Mouse (Mus musculus): ENCODE measurements around the gene Fnbp1.

Gene Fnbp1

GRCm38 (mm10) chr2:31147054-31147453, 5.2 kb upstream of the Fnbp1 start:
- DNase-seq: no peak

GRCm38 (mm10) chr2:31144901-31145300, 3.1 kb upstream of the Fnbp1 start:
- no peak for DNase-seq

- no peak for DNase-seq
Observed at GRCm38 (mm10) chr2:31143768-31144695, 2.2 kb upstream of the Fnbp1 start.

GRCm38 (mm10) chr2:31143326-31143725, 1.5 kb upstream of the Fnbp1 start:
- no peak for DNase-seq

- DNase-seq: no peak
Observed at GRCm38 (mm10) chr2:31142505-31142904, 697 bp upstream of the Fnbp1 start.

GRCm38 (mm10) chr2:31141074-31141866, 538 bp downstream of the Fnbp1 start:
- no peak for DNase-seq

- no peak for DNase-seq
Observed at GRCm38 (mm10) chr2:31140772-31141073, 1.1 kb downstream of the Fnbp1 start.

- no peak for DNase-seq
Observed at GRCm38 (mm10) chr2:31139991-31140771, 1.6 kb downstream of the Fnbp1 start.

- DNase-seq: no peak
Observed at GRCm38 (mm10) chr2:31139174-31139632, 2.6 kb downstream of the Fnbp1 start.

GRCm38 (mm10) chr2:31137018-31137590, 4.7 kb downstream of the Fnbp1 start:
- DNase-seq: no peak

- no peak for DNase-seq
Observed at GRCm38 (mm10) chr2:31136338-31136737, 5.5 kb downstream of the Fnbp1 start.

- no peak for DNase-seq
Observed at GRCm38 (mm10) chr2:31135512-31135931, 6.3 kb downstream of the Fnbp1 start.

GRCm38 (mm10) chr2:31133981-31134380, 7.8 kb downstream of the Fnbp1 start:
- DNase-seq: no peak

- DNase-seq: no peak
Observed at GRCm38 (mm10) chr2:31132682-31133081, 9.1 kb downstream of the Fnbp1 start.

GRCm38 (mm10) chr2:31130815-31131299, 11.0 kb downstream of the Fnbp1 start:
- DNase-seq: no peak

- no peak for DNase-seq
Observed at GRCm38 (mm10) chr2:31129742-31130518, 11.9 kb downstream of the Fnbp1 start.

- DNase-seq: no peak
Observed at GRCm38 (mm10) chr2:31127899-31128298, 13.9 kb downstream of the Fnbp1 start.

- DNase-seq: no peak
Observed at GRCm38 (mm10) chr2:31127219-31127618, 14.6 kb downstream of the Fnbp1 start.

GRCm38 (mm10) chr2:31126048-31126447, 15.8 kb downstream of the Fnbp1 start:
- no peak for DNase-seq

GRCm38 (mm10) chr2:31125156-31125555, 16.7 kb downstream of the Fnbp1 start:
- DNase-seq: no peak

- no peak for DNase-seq
Observed at GRCm38 (mm10) chr2:31124694-31125093, 17.1 kb downstream of the Fnbp1 start.

GRCm38 (mm10) chr2:31123493-31123892, 18.3 kb downstream of the Fnbp1 start:
- no peak for DNase-seq
